Mouse (Mus musculus) heart, postnatal 0 days (tissue): ENCODE data around the gene Ampd2. TPM values are rescaled to one million over a fixed set of nuclear protein-coding genes. Genes with fewer than 3 reads are reported as not detected.

Source experiments
- ATAC-seq: fragments of 200-750 bp; cut with Nextera tagmentation; 2 replicates; pipeline ENCODE4 v1.8.0; 2017; ENCODE audit warnings: low read depth, moderate number of reproducible peaks, moderate library complexity; ENCODE audit not compliant: insufficient read depth
- DNase-seq: peaks from one replicate; pipeline ENCODE4 v3.0.0-alpha.2; 2016; ENCODE audit warnings: low spot score
- H3K27ac ChIP-seq: fragments of 300-500 bp; sonication (generic); 2 replicates; pipeline ENCODE4 v1.5.1; 2014; ENCODE audit warnings: low read depth, mild to moderate bottlenecking
- H3K27me3 ChIP-seq: fragments of 300-500 bp; sonication (generic); 2 replicates; pipeline ENCODE4 v1.6.1; 2014; ENCODE audit warnings: low read length, mixed read lengths; ENCODE audit not compliant: control insufficient read depth, insufficient read depth
- H3K36me3 ChIP-seq: fragments of 300-500 bp; sonication (generic); replicated peaks from 2 replicates; pipeline ENCODE4 v1.6.1; 2014; ENCODE audit warnings: low read length, mixed read lengths; ENCODE audit not compliant: control insufficient read depth, insufficient read depth
- H3K4me1 ChIP-seq: fragments of 300-500 bp; sonication (generic); 2 replicates; pipeline ENCODE4 v1.6.1; 2014; ENCODE audit warnings: antibody characterized with exemption; ENCODE audit not compliant: control insufficient read depth, insufficient read depth
- H3K4me2 ChIP-seq: fragments of 300-500 bp; sonication (generic); 2 replicates; pipeline ENCODE4 v1.6.1; 2014; ENCODE audit warnings: low read depth, mild to moderate bottlenecking, low read length, moderate library complexity
- H3K4me3 ChIP-seq: fragments of 300-500 bp; sonication (generic); 2 replicates; pipeline ENCODE4 v1.5.1; 2014; ENCODE audit warnings: low read depth, low read length
- H3K9ac ChIP-seq: fragments of 300-500 bp; sonication (generic); replicated peaks from 2 replicates; pipeline ENCODE4 v1.6.1; 2014; ENCODE audit warnings: low read depth, low read length, mixed read lengths
- H3K9me3 ChIP-seq: fragments of 300-500 bp; sonication (generic); replicated peaks from 2 replicates; pipeline ENCODE4 v1.6.1; 2016; ENCODE audit warnings: low read length; ENCODE audit not compliant: control insufficient read depth
- CTCF ChIP-seq: IDR thresholded peaks from 2 replicates; pipeline ENCODE4 v1.5.1; 2016; ENCODE audit warnings: antibody characterized with exemption, control low read depth, low read depth
- EP300 ChIP-seq: IDR thresholded peaks from 2 replicates; pipeline ENCODE4 v1.6.1; 2016; ENCODE audit warnings: antibody characterized with exemption, low read depth
- WGBS: fragments of 180-500 bp; shearing (Covaris S2); extraction: QIAGEN DNeasy Blood & Tissue Kit; methylation state at CpG from one replicate; pipeline ENCODE4 v1.1.7; 2014; 5-methylcytosine and 5-hydroxymethylcytosine counted together
- polyA plus RNA-seq: library from polyadenylated mRNA; unstranded; fragments of >200 nt; fragmentation: Nextera tagmentation; extraction: Ambion mirVana; gene quantifications from 2 replicates; pipeline ENCODE4 v1.2.1, GENCODE M21; 2015
- total RNA-seq: library from RNA; depleted of rRNA; stranded (reverse); fragments of >200 nt; gene quantifications from 2 replicates; pipeline ENCODE4 v1.2.3, GENCODE M21; 2014; ENCODE audit warnings: low replicate concordance

The Ampd2 gene
- total and polyA plus RNA-seq, 2 experiments from 2014 or later, result 12.7 to 77.9 TPM

- Histone ChIP-seq H3K27ac (no peak overlapping the region), H3K9me3 (no peaks in the 10 kb centered on the region), H3K4me3 (no peak overlapping the region), H3K36me3 (peaks cover 11% of the 10 kb centered on the region; the same call in 1 of the 2 replicates), H3K4me1 (0 out of 2 replicates have a peak, but pooled peaks cover 6% of the 10 kb centered on the region), H3K9ac (no peak overlapping the region), H3K4me2 (no peak overlapping the region), H3K27me3 (no peaks in the 10 kb centered on the region)
- ATAC-seq (no peak), DNase-seq (no peak)
- WGBS, result 89% methylated on average over 6 of the region's 6 CpGs
- no peak for TF ChIP-seq EP300
- TF ChIP-seq CTCF, result no peak
Observed at GRCm38 (mm10) chr3:108102075-108102474, 15.6 kb upstream of the Ampd2 start.

GRCm38 (mm10) chr3:108101594-108101993 lies 15.1 kb upstream of the Ampd2 start:
- DNase-seq (no peak), ATAC-seq (no peak)
- Histone ChIP-seq H3K27ac (no peak overlapping the region), H3K9me3 (no peaks in the 10 kb centered on the region), H3K9ac (no peak overlapping the region), H3K4me3 (no peak overlapping the region), H3K36me3 (peaks cover 8% of the 10 kb centered on the region; the same call in 1 of the 2 replicates), H3K27me3 (no peaks in the 10 kb centered on the region), H3K4me2 (no peak overlapping the region), H3K4me1 (0 out of 2 replicates have a peak, but pooled peaks cover 6% of the 10 kb centered on the region)
- 43% methylated on average over 3 of the region's 3 CpGs for WGBS
- no peak for TF ChIP-seq EP300
- TF ChIP-seq CTCF, result no peak

- no peak overlapping the region for H3K27ac ChIP-seq
- H3K4me3 ChIP-seq, result no peak overlapping the region
- DNase-seq (no peak), ATAC-seq (no peak)
- no peaks in the 10 kb centered on the region for H3K9me3 ChIP-seq
- 57% methylated on average over 6 of the region's 6 CpGs for WGBS
- no peak overlapping the region for H3K9ac ChIP-seq
- no peaks in the 10 kb centered on the region for H3K27me3 ChIP-seq
- no peak overlapping the region for H3K4me2 ChIP-seq
- TF ChIP-seq EP300 (no peak), CTCF (no peak)
- no peaks in the 10 kb centered on the region for H3K4me1 ChIP-seq
- H3K36me3 ChIP-seq, result no peaks in the 10 kb centered on the region
Observed at GRCm38 (mm10) chr3:108098316-108098715, 11.9 kb upstream of the Ampd2 start.

- 90% methylated on average over 8 of the region's 8 CpGs for WGBS
- no peak overlapping the region for H3K27ac ChIP-seq
Observed at GRCm38 (mm10) chr3:108097656-108098055, 11.2 kb upstream of the Ampd2 start.

GRCm38 (mm10) chr3:108096726-108097125 lies 10.3 kb upstream of the Ampd2 start:
- Histone ChIP-seq H3K4me3 (no peak overlapping the region), H3K4me2 (no peak overlapping the region), H3K27me3 (no peaks in the 10 kb centered on the region), H3K4me1 (no peaks in the 10 kb centered on the region), H3K27ac (no peak overlapping the region), H3K9me3 (no peaks in the 10 kb centered on the region), H3K9ac (no peak overlapping the region), H3K36me3 (no peaks in the 10 kb centered on the region)
- 55% methylated on average over 10 of the region's 10 CpGs for WGBS
- ATAC-seq (no peak), DNase-seq (no peak)
- TF ChIP-seq EP300 (no peak), CTCF (no peak)

More at GRCm38 (mm10) chr3:108097656-108098055, 11.2 kb upstream of the Ampd2 start:
- Histone ChIP-seq H3K4me3 (no peak overlapping the region), H3K4me1 (no peaks in the 10 kb centered on the region), H3K4me2 (no peak overlapping the region), H3K27me3 (no peaks in the 10 kb centered on the region), H3K9ac (no peak overlapping the region), H3K36me3 (no peaks in the 10 kb centered on the region), H3K9me3 (no peaks in the 10 kb centered on the region)
- no peak for TF ChIP-seq EP300
- TF ChIP-seq CTCF, result no peak
- DNase-seq (no peak), ATAC-seq (no peak)

GRCm38 (mm10) chr3:108096226-108096625 lies 9.8 kb upstream of the Ampd2 start:
- no peak for ATAC-seq
- no peak overlapping the region for H3K4me3 ChIP-seq
- no peaks in the 10 kb centered on the region for H3K27me3 ChIP-seq
- DNase-seq, result no peak
- no peak overlapping the region for H3K27ac ChIP-seq
- 48% methylated on average over 8 of the region's 8 CpGs for WGBS
- H3K4me2 ChIP-seq, result no peak overlapping the region
- no peaks in the 10 kb centered on the region for H3K9me3 ChIP-seq
- no peak overlapping the region for H3K9ac ChIP-seq
- TF ChIP-seq EP300 (no peak), CTCF (no peak)
- no peaks in the 10 kb centered on the region for H3K4me1 ChIP-seq
- H3K36me3 ChIP-seq, result no peaks in the 10 kb centered on the region
